Mouse (Mus musculus) 3T3-L1 (cell line): ENCODE measurements around the gene Gnao1.

ENCODE experiments used
- DNase-seq: peaks from one replicate; pipeline ENCODE4 v3.0.0-alpha.2; 2015; ENCODE audit warnings: low read depth, low spot score

Gnao1 gene

GRCm38 (mm10) chr8:93888702-93889480, 79.1 kb downstream of the Gnao1 start:
- DNase-seq, result peak; percentile 79

- no peak for DNase-seq
Measured at GRCm38 (mm10) chr8:93893556-93893955, 83.8 kb downstream of the Gnao1 start.

- DNase-seq, result no peak
Measured at GRCm38 (mm10) chr8:93896841-93897551, 87.2 kb downstream of the Gnao1 start.

GRCm38 (mm10) chr8:93898570-93898969, 88.8 kb downstream of the Gnao1 start:
- DNase-seq, result no peak

- no peak for DNase-seq
Measured at GRCm38 (mm10) chr8:93902040-93902439, 92.3 kb downstream of the Gnao1 start.

GRCm38 (mm10) chr8:93906961-93907360, 97.2 kb downstream of the Gnao1 start:
- DNase-seq, result no peak

GRCm38 (mm10) chr8:93907987-93908441, 98.2 kb downstream of the Gnao1 start:
- no peak for DNase-seq

- DNase-seq, result peak; percentile 19
Measured at GRCm38 (mm10) chr8:93908546-93908945, 98.8 kb downstream of the Gnao1 start.

GRCm38 (mm10) chr8:93911715-93912555, 102.2 kb downstream of the Gnao1 start:
- DNase-seq, result no peak

GRCm38 (mm10) chr8:93917859-93918421, 108.2 kb downstream of the Gnao1 start:
- no peak for DNase-seq

GRCm38 (mm10) chr8:93918580-93918979, 108.8 kb downstream of the Gnao1 start:
- no peak for DNase-seq

- no peak for DNase-seq
Measured at GRCm38 (mm10) chr8:93919422-93919821, 109.7 kb downstream of the Gnao1 start.

GRCm38 (mm10) chr8:93919916-93920589, 110.3 kb downstream of the Gnao1 start:
- DNase-seq, result peak; percentile 78

GRCm38 (mm10) chr8:93920590-93920948, 110.8 kb downstream of the Gnao1 start:
- DNase-seq, result no peak

GRCm38 (mm10) chr8:93923897-93924334, 114.2 kb downstream of the Gnao1 start:
- DNase-seq, result no peak

- DNase-seq, result no peak
Measured at GRCm38 (mm10) chr8:93925513-93925912, 115.7 kb downstream of the Gnao1 start.

- DNase-seq, result no peak
Measured at GRCm38 (mm10) chr8:93929233-93929632, 119.5 kb downstream of the Gnao1 start.

- no peak for DNase-seq
Measured at GRCm38 (mm10) chr8:93931336-93931735, 121.6 kb downstream of the Gnao1 start.

- peak; percentile 85 for DNase-seq
Measured at GRCm38 (mm10) chr8:93932873-93933272, 123.1 kb downstream of the Gnao1 start.

GRCm38 (mm10) chr8:93933288-93933687, 123.5 kb downstream of the Gnao1 start:
- DNase-seq, result no peak

- DNase-seq, result peak; percentile 71
Measured at GRCm38 (mm10) chr8:93938193-93938592, 128.4 kb downstream of the Gnao1 start.
